Mouse (Mus musculus) cerebellum, adult 18-20 months (tissue): ENCODE results near the gene Irx4.

ENCODE experiments used
- DNase-seq, 2 experiments: peaks; one replicate each; pipeline ENCODE4 v3.0.0; 2021

The Irx4 gene

DNA sequence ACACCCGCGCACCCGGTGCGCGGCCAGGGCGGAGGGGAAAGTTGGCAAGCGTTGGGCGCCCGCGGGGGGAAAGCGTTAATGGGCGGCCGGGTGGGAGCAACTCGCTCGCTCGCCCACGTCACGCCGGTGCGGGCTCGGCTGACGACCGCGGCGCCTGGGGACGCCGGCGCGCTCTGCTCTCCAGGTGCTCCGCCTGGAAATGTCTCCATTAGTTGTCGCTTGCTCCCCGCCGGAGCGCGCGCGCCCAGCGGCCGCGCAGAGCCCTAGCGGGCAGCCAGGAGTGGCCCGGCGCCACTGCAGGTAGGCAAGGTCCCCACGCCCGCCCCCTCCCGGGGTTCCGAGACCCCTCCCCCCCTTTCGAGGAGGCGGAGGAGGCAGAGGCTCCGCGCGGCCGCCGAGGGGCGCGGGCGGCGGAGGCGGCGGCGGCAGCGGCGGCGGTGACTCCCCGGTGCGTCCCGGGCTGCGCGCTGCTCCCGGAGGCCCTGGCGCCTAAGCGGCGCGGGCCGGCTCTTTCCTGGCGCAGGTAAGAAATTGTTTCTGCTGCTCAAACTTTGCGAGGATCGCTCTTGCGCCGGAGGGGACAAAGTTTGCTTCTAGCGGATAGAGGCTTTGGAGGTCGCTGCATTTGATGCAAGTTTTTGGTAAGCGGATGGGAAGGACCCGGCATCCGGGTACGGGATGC is at the start of gene Irx4:
Gene Irx4 (plus strand): TSS at position 126 of the 682 bp plus-strand sequence.
- no peak for DNase-seq

DNA sequence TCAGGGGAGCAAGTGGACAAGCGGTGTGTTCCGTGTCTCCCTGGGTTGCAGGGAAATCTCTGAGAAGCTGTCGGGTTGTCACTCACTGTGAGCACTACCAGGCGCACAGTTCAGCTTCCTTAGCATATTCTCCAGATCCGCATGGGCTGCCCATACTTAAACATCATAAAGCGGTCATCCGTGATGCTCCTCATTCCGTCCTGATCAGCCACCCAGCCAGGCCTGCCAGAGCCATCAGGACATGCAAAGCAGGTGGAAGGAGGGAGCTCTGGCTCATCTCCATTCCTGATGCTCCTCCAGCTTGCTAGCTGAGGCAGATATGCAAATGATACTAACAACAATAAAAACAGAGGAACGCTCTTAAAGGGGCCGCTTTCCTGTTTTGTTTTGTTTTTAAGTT is 46.0 kb upstream of the Irx4 start:
- no peak for DNase-seq

DNA sequence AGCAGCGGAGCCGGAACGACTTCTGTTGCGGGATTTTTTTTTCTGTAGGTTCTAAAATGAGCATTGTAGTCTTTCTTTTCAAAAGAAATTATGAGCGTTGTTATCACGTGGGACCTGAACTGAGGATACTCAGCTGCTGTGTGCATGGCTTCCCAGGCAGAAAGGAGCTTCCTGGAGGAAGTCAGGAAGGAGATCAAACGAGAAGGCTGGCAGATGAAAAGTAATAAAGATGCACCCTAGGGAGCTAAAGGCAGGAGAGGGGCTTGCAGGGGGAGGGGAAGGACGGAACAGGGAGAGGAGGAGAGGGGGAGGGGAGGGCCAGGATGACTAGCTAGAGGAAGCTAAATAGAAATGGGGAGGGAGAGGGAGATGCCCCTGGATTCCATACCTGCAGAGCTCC is 23.8 kb upstream of the Irx4 start:
- DNase-seq = no peak

DNA sequence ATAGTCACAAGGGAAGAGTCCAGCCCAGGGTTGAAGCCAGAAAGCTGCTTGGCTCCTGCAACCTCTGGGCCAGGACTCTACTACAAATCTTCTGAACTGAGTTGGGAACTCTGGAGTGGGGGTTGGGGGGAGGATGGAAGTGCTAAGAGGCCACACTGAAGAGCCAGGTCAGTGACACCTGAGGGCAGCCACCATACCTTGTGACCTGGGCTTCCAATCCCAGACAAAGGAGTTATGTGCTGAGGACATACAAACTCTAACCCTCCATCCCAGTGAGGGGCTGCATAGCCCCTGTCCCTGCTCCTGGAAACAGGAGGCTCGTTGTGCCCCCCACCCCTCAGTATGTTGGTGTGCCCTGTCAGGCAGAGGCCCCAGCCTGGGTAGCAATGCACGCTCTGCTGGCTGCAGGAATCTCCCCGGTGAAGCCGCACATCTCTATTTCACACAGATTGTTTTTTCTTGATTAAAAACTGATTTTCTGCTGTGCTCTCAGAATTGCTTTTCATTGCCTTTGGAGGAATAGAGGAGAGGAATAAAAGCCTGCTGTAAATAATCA is 21.0 kb upstream of the Irx4 start:
- DNase-seq = no peak

DNA sequence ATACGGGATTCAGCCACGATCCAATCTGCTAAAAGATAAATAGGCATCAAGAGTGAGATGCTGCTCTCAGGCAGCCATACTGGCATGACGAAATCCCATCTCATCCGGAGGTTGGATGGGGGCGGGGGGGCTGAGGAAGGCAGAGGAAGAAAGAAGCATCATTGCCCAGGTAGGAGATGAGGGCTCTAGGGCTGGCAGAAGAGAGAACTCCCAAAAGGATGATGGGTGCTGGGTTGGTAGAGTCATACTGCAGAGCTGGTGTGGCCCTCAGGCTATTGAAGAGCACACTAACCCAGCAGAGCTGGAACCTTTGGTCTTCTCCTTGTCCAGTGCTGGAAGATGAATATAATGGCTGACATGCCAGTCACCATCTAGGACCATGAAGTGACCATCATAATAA is 17.7 kb upstream of the Irx4 start:
- DNase-seq = no peak

DNA sequence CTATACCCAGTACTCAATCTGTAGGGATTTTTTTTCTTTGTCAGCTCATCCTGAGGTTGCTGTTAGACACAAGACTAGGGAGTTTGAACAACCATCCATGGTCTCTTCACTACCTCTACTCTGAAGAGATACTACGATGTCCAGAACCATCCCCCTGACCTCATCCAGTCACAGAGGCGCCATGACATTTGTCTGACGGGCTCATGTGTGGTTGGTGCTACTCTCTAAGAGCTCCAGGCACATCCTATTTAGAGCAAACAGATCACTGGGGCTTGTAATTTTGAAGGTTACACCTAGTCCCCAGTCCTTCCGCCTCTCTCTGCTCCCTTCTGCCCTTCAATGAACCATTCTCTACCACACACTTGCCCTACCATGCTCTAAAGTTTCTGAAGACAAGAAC is 13.3 kb upstream of the Irx4 start:
- no peak for DNase-seq

DNA sequence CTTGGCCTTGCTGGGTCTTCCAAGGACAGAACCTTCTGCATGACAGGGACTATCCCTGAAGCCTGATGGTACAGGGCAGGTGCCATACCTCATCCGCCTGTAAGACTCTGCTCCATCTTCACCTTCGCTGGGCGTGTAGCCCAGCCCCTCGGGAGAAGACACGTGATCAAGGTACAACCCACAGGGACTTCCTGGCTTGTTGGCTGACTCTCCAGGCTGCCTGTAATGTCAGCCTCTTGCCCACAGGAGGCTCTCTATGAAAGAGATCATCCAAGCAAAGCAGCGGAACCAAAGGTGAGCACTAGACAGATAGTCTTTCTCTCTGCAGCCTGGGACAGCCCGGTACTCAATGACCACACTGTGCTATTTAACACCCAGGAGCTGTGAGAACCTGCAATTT is 9.1 kb upstream of the Irx4 start:
- no peak for DNase-seq

DNA sequence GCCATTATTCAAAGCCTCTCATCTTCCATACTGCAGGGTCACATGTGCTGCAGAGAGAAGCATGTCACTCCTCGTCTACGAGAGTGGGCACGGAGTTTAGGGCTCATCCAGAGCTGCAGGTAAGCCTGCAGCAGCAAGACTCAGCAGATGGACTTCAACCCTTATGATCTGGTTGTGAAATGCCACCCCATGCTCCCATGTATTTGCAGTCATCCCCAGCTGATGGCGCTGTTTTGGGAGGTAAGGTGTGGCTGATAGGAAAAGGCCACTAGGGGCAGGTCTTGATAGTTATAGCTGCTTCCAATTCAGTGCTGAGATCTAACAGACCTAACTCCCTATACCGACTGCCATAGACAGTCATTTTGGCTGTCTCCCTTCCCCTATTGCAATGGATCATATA is 8.3 kb upstream of the Irx4 start:
- DNase-seq = no peak

DNA sequence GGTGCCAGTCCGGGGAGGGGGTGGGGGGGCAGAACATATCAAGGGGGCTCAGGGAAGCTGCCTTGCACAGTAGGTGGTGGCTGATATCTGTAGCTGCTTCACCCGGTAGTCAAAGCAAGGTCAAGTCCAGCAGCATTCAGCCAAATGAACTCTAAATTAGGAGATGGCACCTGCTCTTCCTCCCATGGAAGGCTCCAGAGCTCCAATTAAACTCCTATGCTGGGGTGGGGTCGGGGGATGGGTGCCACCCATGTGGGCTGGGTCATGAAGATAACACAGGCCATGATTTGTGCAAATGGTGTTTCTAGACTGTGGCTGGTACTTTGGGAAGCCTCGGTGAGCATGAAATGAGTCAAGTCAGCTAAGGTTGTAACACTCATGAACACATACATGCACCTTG is 1.9 kb upstream of the Irx4 start:
- DNase-seq = no peak

DNA sequence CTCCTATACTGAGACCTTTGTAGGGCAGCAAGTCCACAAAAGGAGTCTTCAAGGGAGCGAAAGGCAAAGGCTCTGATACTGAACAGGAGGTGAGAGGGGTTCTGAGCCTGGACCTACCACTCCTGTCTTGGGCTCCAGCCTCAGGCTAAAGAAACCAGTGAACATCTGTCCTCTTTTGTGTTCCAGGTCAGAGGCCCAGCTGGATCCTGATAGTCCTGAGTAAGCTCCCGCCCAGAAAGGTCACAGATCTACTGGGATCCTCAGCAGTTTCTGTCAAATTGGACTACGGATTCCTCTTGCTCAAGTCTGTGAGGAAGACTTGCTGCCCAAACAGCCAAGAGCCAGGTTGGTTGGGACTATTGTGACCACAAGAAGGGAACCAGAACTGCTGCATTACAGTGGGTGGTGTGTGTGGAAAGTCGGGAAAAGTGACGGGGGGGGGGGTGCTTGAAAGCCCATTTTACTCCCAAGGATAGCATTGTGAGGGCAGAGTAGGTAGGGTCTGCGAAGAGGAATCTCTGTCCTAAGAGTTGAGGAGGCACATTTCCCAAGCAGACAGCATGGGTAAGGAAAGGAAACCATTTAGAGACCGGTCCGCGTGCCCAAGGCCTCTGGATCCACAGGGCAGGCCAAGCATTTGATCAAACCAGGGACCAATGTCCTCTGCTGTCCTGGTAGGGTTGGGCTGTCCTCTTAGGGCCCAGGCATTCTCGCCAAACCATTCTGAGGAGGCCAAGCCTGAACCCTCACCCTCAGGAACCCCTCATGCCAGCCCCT is 514 bp upstream of the Irx4 start:
- DNase-seq = no peak

DNA sequence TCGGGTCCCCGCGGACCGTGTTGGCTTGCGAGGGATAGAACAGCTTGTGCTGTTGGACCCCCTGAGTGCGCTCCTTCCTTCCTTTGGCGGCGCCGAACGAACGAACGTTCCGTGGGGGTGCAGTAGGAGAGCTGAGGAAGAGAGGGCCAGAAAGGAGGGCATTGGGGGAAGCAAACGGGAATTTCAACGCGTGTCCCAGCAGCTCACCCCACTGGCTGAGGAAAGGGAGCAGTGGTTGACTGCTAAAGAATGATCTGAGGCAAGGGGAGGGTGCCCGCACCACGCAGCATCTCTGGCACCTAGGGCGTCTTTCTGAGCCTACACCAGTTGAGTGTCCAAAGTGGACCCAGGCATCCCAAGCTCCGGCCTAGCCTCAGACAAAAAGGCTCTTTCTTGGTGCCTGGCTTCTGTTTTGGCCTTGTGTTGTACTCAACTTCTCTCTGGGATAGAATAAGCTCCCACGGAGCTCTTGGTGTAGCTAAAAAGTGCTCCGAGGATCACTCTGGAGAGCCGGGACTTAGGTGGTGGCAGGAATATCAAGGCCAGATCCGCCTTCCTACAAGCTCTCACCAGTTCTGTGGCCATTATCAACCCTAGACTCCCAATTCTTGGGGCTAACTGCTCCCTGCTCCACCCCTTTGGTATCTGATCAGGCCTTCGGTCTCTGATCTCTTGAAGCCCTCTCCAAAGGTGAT is 904 bp downstream of the Irx4 start:
- DNase-seq = no peak

DNA sequence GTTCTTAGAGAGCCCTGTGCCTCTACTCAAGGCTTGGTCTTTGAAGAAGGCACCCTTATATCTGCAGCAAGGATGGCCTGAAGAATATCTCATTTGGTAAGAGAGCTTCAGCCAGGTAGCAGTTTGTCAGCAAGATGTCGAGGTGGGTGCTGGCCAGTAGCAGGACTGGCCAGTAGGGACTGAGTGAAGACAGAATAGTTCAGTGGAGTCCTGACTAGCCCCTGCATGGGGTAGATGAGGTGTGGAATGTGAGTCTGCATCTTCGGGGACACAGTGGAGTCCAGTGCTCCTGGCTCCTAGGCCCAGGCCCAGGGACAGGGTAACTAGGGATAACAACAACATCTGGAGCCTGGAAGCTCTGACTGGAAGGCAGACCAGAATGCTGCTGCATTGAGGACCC is 1.6 kb downstream of the Irx4 start:
- no peak for DNase-seq

DNA sequence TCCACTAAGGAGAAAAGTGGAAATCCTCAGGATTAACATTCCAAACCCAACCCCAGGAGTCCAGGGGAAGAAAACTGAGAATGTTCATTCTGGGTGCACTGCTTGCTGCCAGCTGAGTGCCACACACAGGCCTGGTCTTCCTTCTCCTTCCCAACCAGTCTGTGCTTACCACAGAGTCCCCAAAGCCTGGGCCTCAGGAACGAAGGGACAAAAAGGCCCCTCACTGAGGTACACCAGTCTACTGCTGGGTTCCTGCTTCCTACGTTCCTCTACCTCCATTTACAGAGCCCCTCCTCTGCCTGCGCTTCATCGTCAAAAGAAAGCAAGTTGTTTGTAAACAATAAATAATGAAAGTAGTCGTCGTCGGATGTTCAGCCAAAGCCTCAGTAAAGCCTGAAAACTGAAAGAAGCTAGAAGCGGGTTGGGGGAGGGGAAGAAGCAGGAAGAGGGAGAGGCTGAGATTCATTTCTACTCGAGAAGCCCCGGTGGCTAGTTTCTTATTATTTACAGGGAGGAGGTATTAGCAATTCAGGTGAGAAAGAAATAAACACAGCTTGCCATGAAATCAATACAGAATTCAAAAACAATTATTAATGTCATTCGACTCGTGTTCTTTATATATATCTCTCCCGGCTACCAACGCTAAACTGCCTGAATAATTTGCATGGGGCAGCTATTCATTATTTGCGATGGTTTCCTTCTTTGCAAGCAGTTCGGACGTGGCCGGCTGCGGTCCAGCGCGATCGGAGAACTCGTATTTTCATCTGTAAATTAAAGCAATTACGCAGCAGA is 2.3 kb downstream of the Irx4 start:
- DNase-seq = no peak

DNA sequence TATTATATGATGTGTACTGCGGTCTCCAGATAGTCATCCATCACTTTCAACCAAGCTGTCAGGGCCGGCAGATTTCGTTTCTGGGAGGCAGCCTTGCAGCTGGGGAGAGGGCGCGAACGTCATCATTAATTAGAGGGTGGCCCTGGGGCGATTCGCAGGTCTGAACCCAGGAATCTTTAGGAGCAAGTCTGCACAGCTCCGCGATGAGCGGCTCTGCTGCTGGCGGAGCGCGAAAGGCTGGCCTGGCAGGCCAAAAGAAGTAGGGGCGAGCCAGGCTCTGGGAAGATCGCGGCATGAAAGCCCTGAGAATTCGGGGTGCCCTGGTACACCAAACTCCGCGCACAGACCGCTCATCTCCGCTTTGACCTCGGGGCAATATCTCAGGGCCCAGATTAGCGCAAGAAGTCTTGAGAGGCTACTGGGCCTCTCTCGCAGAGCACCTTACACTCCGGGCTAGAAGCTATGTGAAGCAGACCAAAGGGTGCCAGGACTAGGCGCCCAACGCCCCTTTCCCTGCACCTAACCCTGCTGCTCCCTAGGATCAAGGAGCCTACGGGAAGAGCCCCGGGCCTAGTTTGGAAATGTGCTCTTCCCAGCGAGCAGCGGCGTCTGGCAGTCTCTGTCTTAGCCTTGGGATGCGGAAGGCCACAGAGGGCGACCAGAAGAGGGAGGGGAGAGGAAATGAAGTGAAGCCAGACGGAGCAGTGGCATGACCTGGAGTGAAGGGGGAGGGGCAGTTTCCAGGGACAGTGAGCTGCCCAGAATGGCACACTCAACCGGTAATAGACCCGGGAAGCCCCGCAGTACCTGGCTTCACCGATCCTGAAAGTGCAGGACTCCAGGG is 3.1 kb downstream of the Irx4 start:
- DNase-seq = no peak

DNA sequence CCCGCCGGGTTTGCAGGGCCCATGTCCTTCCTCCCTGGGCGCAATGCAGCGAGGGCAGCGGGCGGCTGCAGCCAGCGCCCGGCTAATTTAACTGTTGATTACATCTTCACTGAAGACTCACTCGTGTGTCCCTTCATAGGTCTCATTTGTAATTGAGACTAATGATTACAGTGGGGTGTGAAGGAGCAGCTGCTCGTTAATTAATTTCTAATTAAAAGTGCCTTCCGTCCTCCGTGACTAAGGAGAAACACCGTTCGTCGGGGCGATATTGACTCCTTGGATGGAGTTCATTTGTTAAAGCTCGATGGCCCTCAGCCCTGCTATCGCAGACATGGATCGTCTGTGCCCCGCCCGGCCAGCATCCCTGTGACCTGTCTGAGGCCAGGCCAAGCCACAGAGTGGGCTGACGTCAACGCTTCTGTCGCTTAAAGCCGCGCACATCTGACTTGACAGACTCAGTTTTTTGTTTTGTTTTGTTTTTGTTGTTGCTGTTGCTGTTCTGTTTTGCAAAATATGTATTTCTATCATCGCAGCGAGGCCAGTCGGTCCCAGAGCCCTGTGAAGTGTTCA is 4.0 kb downstream of the Irx4 start:
- DNase-seq = no peak

DNA sequence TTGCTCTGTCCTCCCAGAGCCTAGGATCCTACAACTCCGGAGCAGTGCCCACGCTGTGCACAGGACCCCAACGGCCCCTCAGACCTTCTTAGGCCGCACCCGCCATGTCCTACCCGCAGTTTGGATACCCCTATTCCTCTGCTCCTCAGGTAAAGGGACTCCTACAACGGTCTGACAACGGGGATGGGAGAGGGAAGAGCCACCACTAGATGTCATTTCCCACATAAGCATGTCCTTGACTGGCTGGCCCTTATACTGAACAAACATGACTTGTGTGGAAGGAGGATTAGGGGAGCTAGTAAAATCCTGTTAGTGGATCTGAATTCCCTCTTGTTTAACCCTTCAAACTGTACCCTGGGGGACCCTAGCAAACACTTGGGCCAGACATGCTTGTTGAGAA is 4.6 kb downstream of the Irx4 start:
- no peak for DNase-seq

DNA sequence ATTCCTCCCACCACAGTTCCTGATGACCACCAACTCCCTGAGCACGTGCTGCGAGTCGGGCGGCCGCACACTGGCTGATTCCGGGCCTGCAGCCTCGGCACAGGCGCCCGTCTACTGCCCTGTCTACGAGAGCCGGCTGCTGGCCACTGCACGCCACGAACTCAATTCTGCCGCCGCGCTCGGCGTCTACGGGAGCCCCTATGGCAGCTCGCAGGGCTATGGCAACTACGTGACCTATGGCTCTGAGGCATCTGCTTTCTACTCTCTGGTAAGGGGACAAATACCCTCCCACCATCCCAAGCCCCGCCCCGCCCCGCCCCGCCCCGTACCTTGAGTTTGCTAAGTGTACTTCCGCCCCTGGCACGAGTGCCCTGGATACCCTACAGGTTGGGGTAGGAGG is 5.2 kb downstream of the Irx4 start:
- DNase-seq = no peak

DNA sequence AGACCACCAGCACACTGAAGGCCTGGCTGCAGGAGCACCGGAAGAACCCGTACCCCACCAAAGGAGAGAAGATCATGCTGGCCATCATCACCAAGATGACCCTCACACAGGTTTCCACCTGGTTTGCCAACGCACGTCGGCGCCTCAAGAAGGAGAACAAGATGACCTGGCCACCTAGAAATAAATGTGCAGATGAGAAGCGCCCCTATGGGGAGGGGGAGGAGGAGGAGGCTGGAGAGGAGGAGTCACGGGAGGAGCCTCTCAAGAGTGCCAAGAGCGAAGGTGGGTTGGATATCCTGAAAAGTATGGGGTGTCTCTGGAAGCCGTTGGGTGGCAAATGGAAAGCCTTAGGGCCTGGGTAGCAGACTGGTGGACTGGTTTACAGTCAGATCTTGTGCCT is 7.3 kb downstream of the Irx4 start:
- DNase-seq = no peak

DNA sequence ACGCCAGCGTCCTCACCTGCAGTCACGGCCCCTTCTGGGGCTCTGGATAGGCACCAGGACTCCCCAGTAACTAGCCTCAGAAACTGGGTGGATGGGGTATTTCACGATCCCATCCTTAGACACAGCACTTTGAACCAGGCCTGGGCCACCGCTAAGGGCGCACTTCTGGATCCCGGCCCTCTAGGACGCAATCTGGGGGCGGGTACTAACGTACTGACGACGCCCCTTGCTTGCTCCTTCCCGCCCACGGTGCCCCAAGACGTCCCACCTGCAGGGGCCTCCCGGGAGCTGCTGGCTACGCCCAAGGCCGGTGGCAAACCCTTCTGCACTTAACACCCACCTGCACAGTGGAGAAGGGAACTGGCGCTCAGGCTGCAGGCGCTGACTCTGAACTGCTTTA is 8.4 kb downstream of the Irx4 start:
- DNase-seq = no peak

DNA sequence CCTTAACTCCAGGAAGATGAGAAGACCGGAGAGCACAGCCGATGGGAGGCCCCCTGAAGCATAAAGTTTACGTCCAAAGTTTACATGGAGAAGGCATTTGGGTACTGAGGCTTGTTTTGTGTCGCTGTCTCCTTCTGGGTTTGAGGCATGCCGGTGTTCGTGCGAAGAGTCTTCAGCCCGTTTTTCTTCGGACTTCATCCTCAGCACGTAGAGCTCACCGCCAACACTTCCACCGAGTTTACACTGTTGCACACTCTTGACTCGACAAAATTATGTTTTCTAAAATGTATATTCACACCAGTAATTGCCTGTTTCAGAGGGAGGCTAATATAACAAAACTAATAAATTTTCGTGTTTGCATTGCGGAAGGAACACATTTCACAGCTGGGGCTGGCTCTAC is 9.0 kb downstream of the Irx4 start:
- no peak for DNase-seq

DNA sequence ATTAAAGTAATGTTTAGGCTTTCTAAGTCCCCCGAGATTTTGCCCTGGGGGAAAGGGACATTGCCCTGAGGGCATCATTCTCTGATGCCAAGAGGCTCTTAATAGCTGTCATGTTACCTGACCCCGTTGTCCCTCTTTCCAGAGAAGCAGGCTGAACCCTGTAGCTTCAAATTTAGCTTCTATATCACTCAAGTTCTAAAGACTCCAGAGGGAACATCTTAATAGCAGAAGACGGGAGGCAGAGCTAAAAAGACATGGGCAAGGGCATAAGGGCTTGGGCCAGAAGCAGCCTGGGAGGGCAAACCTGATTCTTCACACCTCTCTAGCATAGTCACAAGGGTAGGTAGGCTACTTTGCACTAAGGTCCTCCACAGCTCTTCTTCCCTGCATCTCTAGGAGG is 9.6 kb downstream of the Irx4 start:
- no peak for DNase-seq
